Mouse (Mus musculus) CH12.LX (cell line): ENCODE data around the gene Nap1l4. TPM values are rescaled to one million over a fixed set of nuclear protein-coding genes. Genes with fewer than 3 reads are reported as not detected.

Experiments
- DNase-seq: peaks from one replicate; pipeline ENCODE4 v3.0.0-alpha.2; 2013; ENCODE audit errors: extremely low read depth
- H3K27ac ChIP-seq: 2 replicates; pipeline ENCODE4 v1.5.1; 2012; ENCODE audit warnings: low read depth, mild to moderate bottlenecking, control low read depth, moderate library complexity; ENCODE audit not compliant: insufficient read depth
- H3K27me3 ChIP-seq: replicated peaks from 2 replicates; pipeline ENCODE3; 2012; ENCODE audit warnings: inconsistent platforms
- H3K36me3 ChIP-seq, 2 experiments: replicated peaks in 1 of 2; 2 replicates each; pipeline versions ENCODE3 to v1.6.1; 2012; ENCODE audit warnings: inconsistent platforms in 1 of 2, low read length in 1 of 2, mild to moderate bottlenecking in 1 of 2, mixed read lengths in 1 of 2, moderate library complexity in 1 of 2; ENCODE audit not compliant: control insufficient read depth in 1 of 2, insufficient read depth in 1 of 2
- H3K4me1 ChIP-seq, 2 experiments: 2 replicates each; pipeline ENCODE4 v1.6.1; 2012; ENCODE audit warnings: inconsistent platforms in 1 of 2, moderate library complexity in 1 of 2; ENCODE audit not compliant: insufficient read depth in 2 of 2, control insufficient read depth in 1 of 2
- H3K4me2 ChIP-seq: 2 replicates; pipeline ENCODE4 v1.6.1; 2012; ENCODE audit warnings: low read depth, mild to moderate bottlenecking, control low read depth; ENCODE audit not compliant: poor library complexity, insufficient read depth, severe bottlenecking
- H3K4me3 ChIP-seq, 3 experiments: fragments of 150-350 bp in 1 of 3; sonication (generic) in 1 of 3; replicated peaks in 1 of 3; 2 replicates each; pipeline versions ENCODE3 to v1.5.1; 2011 to 2012; ENCODE audit warnings: low read depth in 2 of 3, low read length in 2 of 3, mild to moderate bottlenecking in 2 of 3, moderate library complexity in 2 of 3, control low read depth in 1 of 3, improper control_type of control experiment in 1 of 3, inconsistent platforms in 1 of 3, mixed read lengths in 1 of 3; ENCODE audit not compliant: poor library complexity in 1 of 3
- H3K79me2 ChIP-seq: replicated peaks from 2 replicates; pipeline ENCODE4 v1.6.1; 2012; ENCODE audit warnings: mild to moderate bottlenecking, moderate library complexity; ENCODE audit not compliant: control insufficient read depth, poor library complexity, insufficient read depth, severe bottlenecking; ENCODE audit errors: extremely low read depth
- H3K9ac ChIP-seq: 2 replicates; pipeline ENCODE4 v1.6.1; 2012; ENCODE audit warnings: low read depth, mild to moderate bottlenecking, control low read depth, moderate library complexity; ENCODE audit not compliant: insufficient read depth
- H3K9me3 ChIP-seq: replicated peaks from 2 replicates; pipeline ENCODE3; 2012; ENCODE audit warnings: low read length, inconsistent platforms, mixed read lengths
- BHLHE40 ChIP-seq: IDR thresholded peaks from 2 replicates; pipeline ENCODE4 v1.6.1; 2011; ENCODE audit warnings: mild to moderate bottlenecking, low read depth, low read length, improper control_type of control experiment
- CHD2 ChIP-seq: IDR thresholded peaks from 2 replicates; pipeline ENCODE4 v1.6.1; 2011; ENCODE audit warnings: low read length, improper control_type of control experiment
- E2F4 ChIP-seq: IDR thresholded peaks from 2 replicates; pipeline ENCODE4 v1.6.1; 2011; ENCODE audit warnings: low read depth, low read length, improper control_type of control experiment; ENCODE audit not compliant: insufficient replicate concordance
- EP300 ChIP-seq: IDR thresholded peaks from 2 replicates; pipeline ENCODE4 v1.6.1; 2011; ENCODE audit warnings: low read length, improper control_type of control experiment
- GABPA ChIP-seq: IDR thresholded peaks from 2 replicates; pipeline ENCODE4 v1.6.1; 2012; ENCODE audit warnings: low read depth, low read length, improper control_type of control experiment, inconsistent platforms; ENCODE audit not compliant: insufficient replicate concordance
- HCFC1 ChIP-seq: IDR thresholded peaks from 2 replicates; pipeline ENCODE4 v1.6.1; 2012; ENCODE audit warnings: low read depth, mild to moderate bottlenecking, inconsistent platforms, low read length, improper control_type of control experiment
- JUN ChIP-seq: IDR thresholded peaks from 2 replicates; pipeline ENCODE4 v1.6.1; 2011; ENCODE audit warnings: low read depth, mild to moderate bottlenecking, low read length, improper control_type of control experiment, moderate library complexity; ENCODE audit not compliant: insufficient read depth
- MAFK ChIP-seq: IDR thresholded peaks from 2 replicates; pipeline ENCODE4 v1.6.1; 2011; ENCODE audit warnings: low read length, improper control_type of control experiment; ENCODE audit not compliant: insufficient replicate concordance
- MAZ ChIP-seq: IDR thresholded peaks from 2 replicates; pipeline ENCODE4 v1.6.1; 2012; ENCODE audit warnings: low read depth, mild to moderate bottlenecking, inconsistent platforms, low read length, improper control_type of control experiment, moderate library complexity
- NELFE ChIP-seq: IDR thresholded peaks from 2 replicates; pipeline ENCODE4 v1.6.1; 2011; ENCODE audit warnings: low read depth, low read length, improper control_type of control experiment
- PAX5 ChIP-seq: IDR thresholded peaks from 2 replicates; pipeline ENCODE4 v1.6.1; 2012; ENCODE audit warnings: low read length, inconsistent platforms, mixed read lengths
- POLR2A ChIP-seq: IDR thresholded peaks from 2 replicates; pipeline ENCODE4 v1.6.1; 2011; ENCODE audit warnings: low read depth, mild to moderate bottlenecking, improper control_type of control experiment, low read length
- POLR2AphosphoS2 ChIP-seq: IDR thresholded peaks from 2 replicates; pipeline ENCODE4 v1.6.1; 2011; ENCODE audit warnings: low read depth, low read length, improper control_type of control experiment
- RCOR1 ChIP-seq: conservative IDR thresholded peaks from 2 replicates; pipeline ENCODE4 v1.6.1; 2012; ENCODE audit warnings: low read depth, mild to moderate bottlenecking, inconsistent platforms, low read length, improper control_type of control experiment
- SMC3 ChIP-seq: IDR thresholded peaks from 2 replicates; pipeline ENCODE4 v1.6.1; 2011; ENCODE audit warnings: low read depth, low read length, improper control_type of control experiment
- UBTF ChIP-seq: IDR thresholded peaks from 2 replicates; pipeline ENCODE4 v1.6.1; 2012; ENCODE audit warnings: low read depth, mild to moderate bottlenecking, inconsistent platforms, low read length, improper control_type of control experiment, moderate library complexity
- USF2 ChIP-seq: conservative IDR thresholded peaks from 2 replicates; pipeline ENCODE4 v1.6.1; 2011; ENCODE audit warnings: low read depth, low read length, improper control_type of control experiment
- ZKSCAN1 ChIP-seq: IDR thresholded peaks from 2 replicates; pipeline ENCODE4 v1.6.1; 2012; ENCODE audit warnings: low read depth, inconsistent platforms, low read length, improper control_type of control experiment, borderline replicate concordance
- ZNF384 ChIP-seq: IDR thresholded peaks from 2 replicates; pipeline ENCODE4 v1.6.1; 2012; ENCODE audit warnings: low read depth, low read length, improper control_type of control experiment, inconsistent platforms
- dilution Hi-C: fragments of 300-500 bp; cut with MboI; formaldehyde crosslinking; loops from 2 replicates; pipeline ENCODE4 v1.14.3; 2020; ENCODE audit warnings: low sequenced_read_pairs; ENCODE audit not compliant: extremely low pct_unique_long_range_greater_than_20kb, extremely low pct_ligation_motif_present
- in situ Hi-C: fragments of 300-500 bp; cut with MboI; formaldehyde crosslinking; loops from 3 replicates; pipeline ENCODE4 v1.14.3; 2019; ENCODE audit warnings: low sequenced_read_pairs, low pct_ligation_motif_present, low pct_unique_long_range_greater_than_20kb, mixed read lengths
- polyA plus RNA-seq: library from polyadenylated mRNA; unstranded; fragments of >175 nt; gene quantifications from 2 replicates; pipeline ENCODE4 v1.2.1, GENCODE M21; 2012; ENCODE audit warnings: low read depth; ENCODE audit not compliant: insufficient read length
- total RNA-seq, 2 experiments: library from RNA; depleted of rRNA; stranded (reverse); fragments of 300-350 nt in 1 of 2; fragments of >200 nt in 1 of 2; gene quantifications; 2 replicates each; pipeline ENCODE4 v1.2.3; 2012 to 2014

Nap1l4 gene
- total and polyA plus RNA-seq, 3 experiments = 121 to 175 (median 154) TPM

GRCm38 (mm10) chr7:143493616-143494126, 55.2 kb downstream of the Nap1l4 start:
- H3K79me2 ChIP-seq = no peaks in the 10 kb centered on the region
- H3K4me3 ChIP-seq = no peak overlapping the region
- TF ChIP-seq UBTF = no peak
- TF ChIP-seq POLR2AphosphoS2 = no peak
- no peak for TF ChIP-seq GABPA
- no peak for TF ChIP-seq CHD2
- dilution Hi-C loops = no loop called here
- H3K27me3 ChIP-seq = peaks cover 74% of the 10 kb centered on the region
- H3K4me1 ChIP-seq = no peaks in the 10 kb centered on the region
- no peak for DNase-seq
- no peak overlapping the region for H3K4me2 ChIP-seq
- in situ Hi-C loops = no loop called here
- no peaks in the 10 kb centered on the region for H3K36me3 ChIP-seq
- no peak overlapping the region for H3K9ac ChIP-seq
- no peaks in the 10 kb centered on the region for H3K9me3 ChIP-seq
- H3K27ac ChIP-seq = no peak overlapping the region

- Histone ChIP-seq H3K4me3 (no peak overlapping the region), H3K4me2 (no peak overlapping the region), H3K9ac (no peak overlapping the region), H3K9me3 (no peaks in the 10 kb centered on the region), H3K79me2 (no peaks in the 10 kb centered on the region), H3K36me3 (no peaks in the 10 kb centered on the region), H3K4me1 (no peaks in the 10 kb centered on the region), H3K27ac (no peak overlapping the region), H3K27me3 (peaks cover 82% of the 10 kb centered on the region)
- DNase-seq = no peak
- dilution Hi-C loops (no loop called here), in situ Hi-C loops (no loop called here)
- TF ChIP-seq NELFE (no peak), ZNF384 (no peak), ZKSCAN1 (no peak), SMC3 (no peak), CHD2 (no peak), MAZ (no peak)
Observed at GRCm38 (mm10) chr7:143489735-143490134, 59.2 kb downstream of the Nap1l4 start.

- Histone ChIP-seq H3K9me3 (no peaks in the 10 kb centered on the region), H3K4me1 (no peaks in the 10 kb centered on the region), H3K27me3 (peaks cover 80% of the 10 kb centered on the region), H3K79me2 (no peaks in the 10 kb centered on the region), H3K9ac (no peak overlapping the region), H3K36me3 (no peaks in the 10 kb centered on the region), H3K4me3 (no peak overlapping the region), H3K27ac (no peak overlapping the region), H3K4me2 (no peak overlapping the region)
- no peak for DNase-seq
- dilution Hi-C loops = no loop called here
- in situ Hi-C loops = no loop called here
- TF ChIP-seq PAX5 = no peak
- TF ChIP-seq RCOR1 = no peak
- TF ChIP-seq MAFK = no peak
- no peak for TF ChIP-seq GABPA
- TF ChIP-seq POLR2A = no peak
- TF ChIP-seq EP300 = no peak
- no peak for TF ChIP-seq SMC3
- TF ChIP-seq JUN = no peak
- no peak for TF ChIP-seq USF2
- TF ChIP-seq BHLHE40 = no peak
- TF ChIP-seq HCFC1 = no peak
- TF ChIP-seq E2F4 = no peak
- TF ChIP-seq MAZ = no peak
Observed at GRCm38 (mm10) chr7:143482541-143482940, 66.4 kb downstream of the Nap1l4 start.
